Mouse (Mus musculus): Measurements from ENCODE around the gene Mark4.

Mark4 gene

GRCm38 (mm10) chr7:19458591-19459111 is at the start of gene Mark4:
Gene Mark4, minus strand, starts transcription at chr7:19458821.
- peak; percentile 55 to 74 for DNase-seq (ENCODE audit: low spot score in 2 of 2)

- DNase-seq (ENCODE audit: low spot score in 2 of 2), result peak in 1 of 2 experiments; percentile 47
These were observed 49.0 kb upstream of the Mark4 start for GRCm38 (mm10) chr7:19507612-19507981.

GRCm38 (mm10) chr7:19506969-19507611 is 48.5 kb upstream of the Mark4 start:
- DNase-seq (ENCODE audit: low spot score in 2 of 2), result peak; percentile 62 to 79

GRCm38 (mm10) chr7:19506326-19506725 is 47.7 kb upstream of the Mark4 start:
- peak in 1 of 2 experiments; percentile 59 for DNase-seq (ENCODE audit: low spot score in 2 of 2)

- DNase-seq (ENCODE audit: low spot score in 2 of 2), result peak; percentile 47 to 67
These were observed 45.0 kb upstream of the Mark4 start for GRCm38 (mm10) chr7:19503481-19504068.

GRCm38 (mm10) chr7:19501658-19502057 is 43.0 kb upstream of the Mark4 start:
- DNase-seq (ENCODE audit: low spot score in 2 of 2), result no peak

- no peak for DNase-seq (ENCODE audit: low spot score in 2 of 2)
These were observed 42.1 kb upstream of the Mark4 start for GRCm38 (mm10) chr7:19500420-19501363.

GRCm38 (mm10) chr7:19498326-19498725 is 39.7 kb upstream of the Mark4 start:
- DNase-seq (ENCODE audit: low spot score in 2 of 2), result no peak

GRCm38 (mm10) chr7:19496214-19496555 is 37.6 kb upstream of the Mark4 start:
- DNase-seq (ENCODE audit: low spot score in 2 of 2), result no peak

- DNase-seq (ENCODE audit: low spot score in 2 of 2), result peak in 1 of 2 experiments; percentile 22
These were observed 37.0 kb upstream of the Mark4 start for GRCm38 (mm10) chr7:19495521-19496213.

GRCm38 (mm10) chr7:19494751-19495474 is 36.3 kb upstream of the Mark4 start:
- DNase-seq (ENCODE audit: low spot score in 2 of 2), result no peak

GRCm38 (mm10) chr7:19491731-19492130 is 33.1 kb upstream of the Mark4 start:
- DNase-seq (ENCODE audit: low spot score in 2 of 2), result peak in 1 of 2 experiments; percentile 42

- no peak for DNase-seq (ENCODE audit: low spot score in 2 of 2)
These were observed 30.9 kb upstream of the Mark4 start for GRCm38 (mm10) chr7:19489525-19489924.

- DNase-seq (ENCODE audit: low spot score in 2 of 2), result no peak
These were observed 27.9 kb upstream of the Mark4 start for GRCm38 (mm10) chr7:19486549-19486948.

GRCm38 (mm10) chr7:19485488-19485887 is 26.9 kb upstream of the Mark4 start:
- DNase-seq (ENCODE audit: low spot score in 2 of 2), result no peak

- DNase-seq (ENCODE audit: low spot score in 2 of 2), result no peak
These were observed 24.7 kb upstream of the Mark4 start for GRCm38 (mm10) chr7:19483281-19483680.

GRCm38 (mm10) chr7:19477624-19478384 is 19.2 kb upstream of the Mark4 start:
- no peak for DNase-seq (ENCODE audit: low spot score in 2 of 2)

GRCm38 (mm10) chr7:19477084-19477483 is 18.5 kb upstream of the Mark4 start:
- DNase-seq (ENCODE audit: low spot score in 2 of 2), result no peak

GRCm38 (mm10) chr7:19473875-19474443 is 15.3 kb upstream of the Mark4 start:
- peak; percentile 31 to 71 for DNase-seq (ENCODE audit: low spot score in 2 of 2)

- DNase-seq (ENCODE audit: low spot score in 2 of 2), result peak in 1 of 2 experiments; percentile 35
These were observed 13.8 kb upstream of the Mark4 start for GRCm38 (mm10) chr7:19472403-19472802.

All from spleen, postnatal 10 days (tissue).